Mouse (Mus musculus) intestine, embryonic 14.5 days (tissue): ENCODE data around the gene Btaf1. TPM values are rescaled to one million over a fixed set of nuclear protein-coding genes. Genes with fewer than 3 reads are reported as not detected.
"Not testable (repeated sequence)": the region's sequence is repeated elsewhere in the genome, so short reads cannot be mapped to it uniquely, and the experiment has no call there.

Source experiments
- ATAC-seq: fragments of 200-750 bp; cut with Nextera tagmentation; replicated peaks from 2 replicates; pipeline ENCODE4 v1.8.0; 2017; ENCODE audit warnings: low read depth, moderate number of reproducible peaks, moderate TSS enrichment, moderate library complexity; ENCODE audit not compliant: low FRiP score, low TSS enrichment
- DNase-seq: peaks from one replicate; pipeline ENCODE4 v3.0.0-alpha.2; 2018; ENCODE audit warnings: low spot score
- H3K27ac ChIP-seq: fragments of 300-500 bp; sonication (generic); 2 replicates; pipeline ENCODE4 v1.5.1; 2014; ENCODE audit warnings: low read depth, mild to moderate bottlenecking, control low read depth
- H3K27me3 ChIP-seq: fragments of 300-500 bp; sonication (generic); replicated peaks from 2 replicates; pipeline ENCODE4 v1.6.1; 2014; ENCODE audit warnings: low read length, control low read depth; ENCODE audit not compliant: control insufficient read depth, insufficient read depth
- H3K36me3 ChIP-seq: fragments of 300-500 bp; sonication (generic); 2 replicates; pipeline ENCODE4 v1.6.1; 2014; ENCODE audit warnings: low read length, control low read depth; ENCODE audit not compliant: control insufficient read depth, insufficient read depth
- H3K4me1 ChIP-seq: fragments of 300-500 bp; sonication (generic); replicated peaks from 2 replicates; pipeline ENCODE4 v1.6.1; 2014; ENCODE audit warnings: low read length, control low read depth, mixed read lengths; ENCODE audit not compliant: control insufficient read depth, insufficient read depth
- H3K4me2 ChIP-seq: fragments of 300-500 bp; sonication (generic); 2 replicates; pipeline ENCODE4 v1.6.1; 2014; ENCODE audit warnings: low read length
- H3K4me3 ChIP-seq: fragments of 300-500 bp; sonication (generic); 2 replicates; pipeline ENCODE4 v1.5.1; 2014; ENCODE audit warnings: low read depth, low read length, control low read depth, mixed read lengths
- H3K9ac ChIP-seq: fragments of 300-500 bp; sonication (generic); 2 replicates; pipeline ENCODE4 v1.6.1; 2014; ENCODE audit warnings: mild to moderate bottlenecking, low read length
- H3K9me3 ChIP-seq: fragments of 300-500 bp; sonication (generic); 2 replicates; pipeline ENCODE4 v1.6.1; 2016; ENCODE audit warnings: low read length, control low read depth; ENCODE audit not compliant: control insufficient read depth
- WGBS: fragments of 180-500 bp; shearing (Covaris S2); extraction: QIAGEN DNeasy Blood & Tissue Kit; methylation state at CpG from one replicate; pipeline ENCODE4 v1.1.7; 2014; 5-methylcytosine and 5-hydroxymethylcytosine counted together
- polyA plus RNA-seq: library from polyadenylated mRNA; unstranded; fragments of >200 nt; fragmentation: Nextera tagmentation; extraction: Ambion mirVana; gene quantifications from 2 replicates; pipeline ENCODE4 v1.2.1, GENCODE M21; 2014

The Btaf1 gene
- polyA plus RNA-seq, 1 experiment from 2014 or later = 15.3 TPM

DNA sequence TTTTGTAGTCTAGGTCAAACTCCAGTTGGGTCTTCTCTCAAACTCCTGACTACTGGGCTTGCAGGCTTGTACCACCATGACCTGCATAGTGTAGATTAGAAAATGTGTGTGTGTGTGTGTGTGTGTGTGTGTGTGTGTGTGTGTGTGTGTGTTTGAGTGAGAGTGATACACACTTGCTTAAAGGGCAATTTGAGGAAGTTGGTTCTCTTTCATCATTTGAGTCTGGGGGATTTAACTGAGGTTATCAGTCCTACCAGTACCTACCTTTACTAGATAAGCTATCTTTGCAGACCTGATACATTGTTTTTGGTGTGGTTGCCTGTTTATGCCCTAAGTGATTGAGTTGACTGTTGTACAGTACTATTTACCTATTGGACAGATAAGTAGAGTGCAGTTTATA is 6.2 kb downstream of the Btaf1 start:
- Histone ChIP-seq H3K4me1 (peaks cover 5% of the 10 kb centered on the region), H3K4me2 (no peak overlapping the region), H3K27me3 (no peaks in the 10 kb centered on the region), H3K4me3 (no peak overlapping the region), H3K9me3 (no peaks in the 10 kb centered on the region), H3K9ac (no peak overlapping the region), H3K36me3 (no peaks in the 10 kb centered on the region), H3K27ac (no peak overlapping the region)
- ATAC-seq (no peak), DNase-seq (no peak)

DNA sequence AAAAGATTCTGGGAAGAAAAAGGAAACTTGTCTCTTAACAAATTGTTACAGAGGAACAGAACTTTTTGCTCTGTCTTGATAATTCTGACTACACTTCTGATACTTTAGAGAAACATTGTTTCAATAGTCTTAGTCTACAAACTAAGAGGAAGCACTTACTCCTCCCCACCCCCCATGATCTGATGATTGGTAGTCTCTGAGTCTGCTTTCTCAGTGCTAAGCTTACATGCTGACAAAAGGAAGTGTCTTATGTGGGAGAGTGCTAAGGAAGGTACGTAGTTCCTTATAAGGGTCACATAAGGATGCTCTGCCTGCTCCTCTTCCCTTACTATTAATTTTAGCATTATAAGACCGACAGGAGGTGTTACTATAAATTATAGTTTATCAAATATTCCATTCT is 6.7 kb downstream of the Btaf1 start:
- ATAC-seq (no peak), DNase-seq (no peak)
- Histone ChIP-seq H3K27ac (no peak overlapping the region), H3K4me2 (no peak overlapping the region), H3K4me3 (no peak overlapping the region), H3K27me3 (no peaks in the 10 kb centered on the region), H3K9ac (no peak overlapping the region), H3K4me1 (peaks cover under 1% of the 10 kb centered on the region), H3K9me3 (no peaks in the 10 kb centered on the region), H3K36me3 (no peaks in the 10 kb centered on the region)
- 86% methylated on average over 2 of the region's 2 CpGs for WGBS

DNA sequence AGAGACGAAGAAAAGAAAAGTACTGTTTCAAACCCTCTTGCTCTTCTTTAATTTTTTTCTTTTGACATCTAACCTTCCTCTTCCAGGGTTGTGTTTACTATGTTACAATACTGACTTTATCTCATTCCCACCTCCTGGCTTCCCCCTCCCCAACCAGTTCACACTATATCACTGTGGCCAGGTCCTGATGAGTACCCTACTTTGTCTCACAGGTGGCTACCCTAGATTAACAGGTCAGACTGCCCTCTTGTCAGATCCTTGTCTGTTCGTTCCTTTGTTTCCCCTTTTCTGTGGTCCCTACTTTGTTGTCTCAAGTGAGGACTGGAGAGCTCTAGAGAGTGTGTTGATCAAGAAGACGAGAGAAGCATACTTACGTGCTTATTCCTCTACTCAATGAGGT is 10.4 kb downstream of the Btaf1 start:
- ATAC-seq = no peak
- Histone ChIP-seq H3K9me3 (no peaks in the 10 kb centered on the region), H3K9ac (no peak overlapping the region), H3K27ac (no peak overlapping the region), H3K4me3 (no peak overlapping the region), H3K4me2 (no peak overlapping the region), H3K4me1 (no peaks in the 10 kb centered on the region), H3K27me3 (no peaks in the 10 kb centered on the region), H3K36me3 (no peaks in the 10 kb centered on the region)
- DNase-seq = no peak
- 86% methylated on average over 4 of the region's 4 CpGs for WGBS

DNA sequence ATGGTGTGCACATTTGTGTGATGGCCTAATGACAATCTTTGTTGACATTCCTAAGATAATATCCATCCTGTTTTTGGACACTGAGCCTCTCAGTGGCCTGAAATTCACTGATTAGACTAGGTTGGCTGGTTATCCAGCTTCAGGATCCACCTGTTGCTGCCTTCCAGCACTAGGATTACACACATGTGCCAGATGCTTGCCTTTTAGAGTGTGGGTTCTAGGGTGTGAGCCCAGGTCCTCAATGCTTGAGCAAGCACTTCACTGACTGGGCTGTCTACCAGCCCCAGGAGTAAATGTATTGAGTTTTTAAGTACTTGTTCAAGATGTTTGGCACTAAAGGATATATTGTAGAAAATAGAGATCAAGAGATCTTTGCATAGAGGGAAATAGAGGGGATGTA is 12.1 kb downstream of the Btaf1 start:
- DNase-seq (no peak), ATAC-seq (no peak)
- Histone ChIP-seq H3K9me3 (no peaks in the 10 kb centered on the region), H3K9ac (no peak overlapping the region), H3K36me3 (no peaks in the 10 kb centered on the region), H3K4me3 (no peak overlapping the region), H3K4me2 (no peak overlapping the region), H3K27ac (no peak overlapping the region), H3K27me3 (no peaks in the 10 kb centered on the region), H3K4me1 (no peaks in the 10 kb centered on the region)

DNA sequence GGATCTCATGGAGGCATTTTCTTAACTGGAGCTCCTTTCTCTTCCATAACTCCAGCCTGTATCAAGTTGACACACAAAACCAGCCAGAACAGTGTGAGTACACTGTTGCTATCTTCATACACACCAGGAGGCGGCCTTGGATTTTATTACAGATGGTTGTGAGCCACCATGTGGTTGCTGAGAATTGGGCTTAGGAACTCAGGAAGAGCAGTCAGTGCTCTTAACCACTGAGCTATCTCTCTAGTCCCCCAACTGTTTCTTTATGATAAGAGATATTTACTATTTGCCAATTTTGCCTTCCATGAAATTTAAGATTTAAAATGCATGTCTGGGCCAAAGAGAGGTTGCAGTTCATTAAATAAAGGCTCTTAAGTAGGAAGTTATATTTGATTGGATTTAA is 14.2 kb downstream of the Btaf1 start:
- Histone ChIP-seq H3K27ac (no peak overlapping the region), H3K36me3 (0 out of 2 replicates have a peak, but pooled peaks cover 4% of the 10 kb centered on the region), H3K9me3 (no peaks in the 10 kb centered on the region), H3K4me2 (no peak overlapping the region), H3K9ac (no peak overlapping the region), H3K4me1 (no peaks in the 10 kb centered on the region), H3K27me3 (no peaks in the 10 kb centered on the region), H3K4me3 (no peak overlapping the region)
- ATAC-seq (no peak), DNase-seq (no peak)
- WGBS = 84% methylated on average over 1 of the region's 1 CpGs

DNA sequence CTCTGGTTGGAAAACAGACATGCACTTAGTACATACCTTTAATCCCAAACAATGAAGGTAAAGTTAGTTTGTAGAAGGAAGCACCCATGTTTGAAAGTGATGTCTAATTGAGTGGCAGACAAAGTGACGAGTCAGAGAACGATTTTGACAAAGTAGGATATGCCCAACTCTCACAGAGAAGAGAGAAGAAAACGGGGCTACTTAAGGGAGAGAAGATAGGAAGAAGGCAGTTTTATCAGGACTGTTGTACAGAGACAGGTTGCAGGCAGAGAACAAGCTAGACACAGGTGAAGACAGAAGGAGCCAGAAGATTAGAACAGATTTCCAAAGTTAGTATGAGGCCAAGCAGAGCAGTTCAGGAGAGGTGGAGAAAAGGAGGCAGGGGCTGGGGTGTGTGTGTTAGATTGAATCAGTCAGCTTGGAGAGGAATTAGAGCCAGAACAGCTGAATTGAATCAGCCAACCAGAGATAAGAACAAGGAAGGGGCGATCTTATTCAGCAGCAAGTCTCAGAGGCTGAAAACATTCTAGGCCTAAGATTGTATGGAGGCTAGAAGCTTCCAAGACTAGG is 27.8 kb downstream of the Btaf1 start:
- ATAC-seq = no peak

DNA sequence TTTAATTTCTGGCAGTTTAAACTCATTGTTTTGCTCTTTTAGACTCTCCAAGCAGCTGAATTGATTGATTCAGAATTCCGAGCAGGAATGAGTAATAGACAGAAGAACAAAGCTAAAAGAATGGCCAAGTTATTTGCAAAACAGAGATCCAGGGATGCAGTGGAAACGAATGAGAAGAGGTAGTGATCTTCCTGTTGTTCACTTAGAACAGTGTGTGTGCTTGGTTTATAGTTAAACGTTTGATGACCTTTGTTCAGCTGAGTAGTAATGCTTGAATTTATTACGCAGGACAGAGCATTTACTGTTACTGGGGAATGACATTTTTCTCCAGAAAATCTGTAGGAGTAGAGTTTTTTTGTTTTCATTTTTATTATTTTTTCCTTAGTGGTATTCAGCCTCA is 32.5 kb downstream of the Btaf1 start:
- peaks cover 39% of the 10 kb centered on the region for H3K36me3 ChIP-seq
- no peaks in the 10 kb centered on the region for H3K9me3 ChIP-seq
- no peak overlapping the region for H3K4me2 ChIP-seq
- no peak overlapping the region for H3K9ac ChIP-seq
- H3K27ac ChIP-seq = no peak overlapping the region
- 78% methylated on average over 4 of the region's 4 CpGs for WGBS
- H3K4me1 ChIP-seq = no peaks in the 10 kb centered on the region
- no peak overlapping the region for H3K4me3 ChIP-seq
- ATAC-seq (no peak), DNase-seq (no peak)
- no peaks in the 10 kb centered on the region for H3K27me3 ChIP-seq

More for the DNA sequence above, 27.8 kb downstream of the Btaf1 start:
- no peaks in the 10 kb centered on the region for H3K4me1 ChIP-seq
- H3K36me3 ChIP-seq = peaks cover 20% of the 10 kb centered on the region
- WGBS = 71% methylated on average over 4 of the region's 4 CpGs
- no peak for DNase-seq
- H3K4me3 ChIP-seq = no peak overlapping the region
- H3K9me3 ChIP-seq = no peaks in the 10 kb centered on the region
- no peak overlapping the region for H3K27ac ChIP-seq
- no peaks in the 10 kb centered on the region for H3K27me3 ChIP-seq
- no peak overlapping the region for H3K9ac ChIP-seq
- no peak overlapping the region for H3K4me2 ChIP-seq

DNA sequence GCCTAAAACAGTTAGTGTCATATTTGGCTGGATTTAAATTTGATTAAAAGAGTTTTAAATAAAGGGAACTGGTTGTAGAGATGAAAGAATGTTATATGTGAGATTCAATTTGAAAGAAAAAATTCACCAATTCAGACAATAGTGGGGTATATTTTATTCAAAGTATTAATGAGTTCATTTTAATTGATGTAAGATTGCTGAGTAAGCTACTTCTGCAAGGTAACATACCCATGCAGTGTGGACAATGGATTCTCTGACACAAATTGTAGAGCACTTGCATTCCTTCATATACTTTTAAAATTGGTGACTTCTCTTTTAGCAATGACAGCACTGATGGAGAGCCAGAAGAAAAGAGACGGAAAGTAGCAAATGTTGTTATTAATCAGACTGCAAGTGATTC is 35.4 kb downstream of the Btaf1 start:
- peaks cover 61% of the 10 kb centered on the region for H3K36me3 ChIP-seq
- H3K27me3 ChIP-seq = no peaks in the 10 kb centered on the region
- no peak overlapping the region for H3K9ac ChIP-seq
- DNase-seq (no peak), ATAC-seq (no peak)
- 89% methylated on average over 1 of the region's 1 CpGs for WGBS
- H3K4me2 ChIP-seq = no peak overlapping the region
- no peaks in the 10 kb centered on the region for H3K9me3 ChIP-seq
- no peak overlapping the region for H3K27ac ChIP-seq
- H3K4me3 ChIP-seq = no peak overlapping the region
- H3K4me1 ChIP-seq = no peaks in the 10 kb centered on the region

DNA sequence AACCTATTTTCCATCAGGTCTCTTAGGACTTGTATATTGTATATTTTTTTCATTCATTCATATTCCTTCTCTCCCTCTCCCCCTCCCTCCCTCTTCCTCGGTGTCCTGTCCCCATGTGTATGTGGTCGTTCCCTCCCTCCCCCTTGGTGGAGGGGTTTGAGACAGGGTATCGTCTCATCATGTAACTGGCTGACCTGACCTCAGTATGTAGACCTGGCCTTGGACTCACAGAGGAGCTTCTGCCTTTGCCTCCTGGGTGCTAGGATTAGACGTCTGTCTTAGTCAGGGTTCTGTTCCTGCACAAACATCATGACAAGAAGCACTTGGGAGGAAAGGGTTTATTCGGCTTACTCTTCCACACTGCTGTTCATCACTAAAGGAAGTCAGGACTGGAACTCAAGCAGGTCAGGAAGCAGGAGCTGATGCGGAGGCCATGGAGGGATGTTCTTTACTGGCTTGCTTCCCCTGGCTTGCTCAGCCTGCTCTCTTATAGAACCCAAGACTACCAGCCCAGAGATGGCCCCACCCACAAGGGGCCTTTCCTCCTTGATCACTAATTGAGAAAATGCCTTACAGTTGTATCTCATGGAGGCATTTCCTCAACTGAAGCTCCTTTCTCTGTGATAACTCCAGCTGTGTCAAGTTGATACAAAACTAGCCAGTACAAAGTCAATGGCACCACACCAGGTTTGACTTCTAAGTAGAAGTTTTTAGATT is 36.8 kb downstream of the Btaf1 start:
- not testable (repeated sequence) for H3K9ac ChIP-seq, H3K9me3 ChIP-seq, DNase-seq, H3K4me1 ChIP-seq, H3K27ac ChIP-seq, H3K27me3 ChIP-seq, H3K4me2 ChIP-seq, H3K4me3 ChIP-seq, ATAC-seq
- peaks cover 61% of the 10 kb centered on the region for H3K36me3 ChIP-seq
- 78% methylated on average over 6 of the region's 6 CpGs for WGBS
